Mouse (Mus musculus) forebrain, embryonic 14.5 days (tissue): ENCODE data around the gene Olfr381. TPM values are rescaled to one million over a fixed set of nuclear protein-coding genes. Genes with fewer than 3 reads are reported as not detected.
"Not testable (repeated sequence)": the region's sequence is repeated elsewhere in the genome, so short reads cannot be mapped to it uniquely, and the experiment has no call there.

Experiments
- ATAC-seq: fragments of 200-750 bp; cut with Nextera tagmentation; 2 replicates; pipeline ENCODE4 v1.8.0; 2017; ENCODE audit warnings: mild to moderate bottlenecking, moderate library complexity
- DNase-seq: peaks from one replicate; pipeline ENCODE4 v3.0.0-alpha.2; 2015; ENCODE audit warnings: low spot score
- H3K27ac ChIP-seq: fragments of 300-500 bp; sonication (generic); 2 replicates; pipeline ENCODE4 v1.5.1; 2014; ENCODE audit warnings: low read depth, mild to moderate bottlenecking, control low read depth, low read length, moderate library complexity
- H3K27me3 ChIP-seq: fragments of 300-500 bp; sonication (generic); replicated peaks from 2 replicates; pipeline ENCODE4 v1.6.1; 2014; ENCODE audit warnings: low read length, control low read depth, mixed read lengths; ENCODE audit not compliant: control insufficient read depth, insufficient read depth
- H3K36me3 ChIP-seq: fragments of 300-500 bp; sonication (generic); 2 replicates; pipeline ENCODE4 v1.6.1; 2014; ENCODE audit warnings: low read length, control low read depth; ENCODE audit not compliant: control insufficient read depth, insufficient read depth
- H3K4me1 ChIP-seq: fragments of 300-500 bp; sonication (generic); 2 replicates; pipeline ENCODE4 v1.6.1; 2014; ENCODE audit warnings: antibody characterized with exemption, low read length, control low read depth; ENCODE audit not compliant: control insufficient read depth, insufficient read depth
- H3K4me2 ChIP-seq: fragments of 300-500 bp; sonication (generic); 2 replicates; pipeline ENCODE4 v1.6.1; 2014; ENCODE audit warnings: mild to moderate bottlenecking, control low read depth, low read length
- H3K4me3 ChIP-seq: fragments of 300-500 bp; sonication (generic); 2 replicates; pipeline ENCODE4 v1.5.1; 2014; ENCODE audit warnings: low read depth, low read length, control low read depth
- H3K9ac ChIP-seq: fragments of 300-500 bp; sonication (generic); 2 replicates; pipeline ENCODE4 v1.6.1; 2014; ENCODE audit warnings: mild to moderate bottlenecking, low read length, control low read depth, moderate library complexity
- H3K9me3 ChIP-seq: fragments of 300-500 bp; sonication (generic); replicated peaks from 2 replicates; pipeline ENCODE4 v1.6.1; 2016; ENCODE audit warnings: low read length, control low read depth, mixed read lengths; ENCODE audit not compliant: control insufficient read depth
- WGBS: fragments of 180-500 bp; shearing (Covaris S2); extraction: QIAGEN DNeasy Blood & Tissue Kit; methylation state at CpG from one replicate; pipeline ENCODE4 v1.1.7; 2014; 5-methylcytosine and 5-hydroxymethylcytosine counted together
- polyA plus RNA-seq: library from polyadenylated mRNA; unstranded; fragments of >200 nt; fragmentation: Nextera tagmentation; extraction: Ambion mirVana; gene quantifications from 2 replicates; pipeline ENCODE4 v1.2.1, GENCODE M21; 2014

Olfr381 gene
- polyA plus RNA-seq, result not detected in 2 replicates

GRCm38 (mm10) chr11:73491503-73491902 is at the start of gene Olfr381:
Olfr381 (minus strand) TSS chr11:73491603.
- no peaks in the 10 kb centered on the region for H3K27me3 ChIP-seq
- H3K9me3 ChIP-seq, result no peaks in the 10 kb centered on the region

GRCm38 (mm10) chr11:73528971-73529370 is 37.6 kb upstream of the Olfr381 start:
- not testable (repeated sequence) for H3K27ac ChIP-seq, DNase-seq, H3K36me3 ChIP-seq, H3K27me3 ChIP-seq, ATAC-seq, H3K4me1 ChIP-seq, H3K4me3 ChIP-seq, H3K9me3 ChIP-seq, H3K4me2 ChIP-seq, H3K9ac ChIP-seq
- 95% methylated on average over 1 of the region's 1 CpGs for WGBS

More at GRCm38 (mm10) chr11:73491503-73491902, at the start of gene Olfr381:
- Histone ChIP-seq H3K4me1 (no peaks in the 10 kb centered on the region), H3K4me3 (no peak within 1 kb of the TSS), H3K36me3 (no peaks in the 10 kb centered on the region), H3K4me2 (no peak within 1 kb of the TSS), H3K9ac (no peak within 1 kb of the TSS), H3K27ac (no peak within 1 kb of the TSS)
- DNase-seq, result no peak
- ATAC-seq, result no peak

- no peak for DNase-seq
- no peak for ATAC-seq
Measured at GRCm38 (mm10) chr11:73517097-73517496, 25.7 kb upstream of the Olfr381 start, which contains the start of gene Olfr382. Olfr382 (minus strand) TSS chr11:73517197.

DNA sequence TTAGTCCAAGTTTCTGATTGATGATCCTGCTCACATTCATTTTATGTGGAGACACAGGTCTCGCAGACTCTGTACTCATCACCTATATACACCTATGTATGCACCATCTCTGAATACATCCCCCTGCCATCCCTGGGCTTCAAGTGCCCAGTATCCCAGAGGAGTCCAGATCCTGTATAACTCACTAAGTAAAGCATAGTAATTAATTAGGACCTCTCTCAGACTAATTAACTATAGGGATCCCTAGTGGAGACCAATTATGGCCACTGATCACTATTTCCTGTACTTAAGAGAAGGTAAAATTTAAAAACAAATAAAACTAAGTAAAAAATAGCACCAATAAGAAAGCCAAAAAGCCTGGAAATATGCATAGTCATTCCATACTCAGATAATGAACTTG is 34.0 kb downstream of the Olfr381 start, which contains the start of gene Olfr380:
Gene Olfr380 (minus strand): TSS at position 101 of the 400 bp plus-strand sequence.
- DNase-seq (no peak), ATAC-seq (no peak)
- no peaks in the 10 kb centered on the region for H3K9me3 ChIP-seq
- 90% methylated on average over 1 of the region's 1 CpGs for WGBS
- H3K4me3 ChIP-seq, result no peak within 1 kb of the TSS
- no peaks in the 10 kb centered on the region for H3K36me3 ChIP-seq
- H3K9ac ChIP-seq, result no peak within 1 kb of the TSS
- H3K27ac ChIP-seq, result no peak within 1 kb of the TSS
- H3K4me1 ChIP-seq, result no peaks in the 10 kb centered on the region
- no peaks in the 10 kb centered on the region for H3K27me3 ChIP-seq
- no peak within 1 kb of the TSS for H3K4me2 ChIP-seq

More at GRCm38 (mm10) chr11:73517097-73517496, 25.7 kb upstream of the Olfr381 start, which contains the start of gene Olfr382:
- Histone ChIP-seq H3K27me3 (no peaks in the 10 kb centered on the region), H3K4me1 (no peaks in the 10 kb centered on the region), H3K27ac (no peak within 1 kb of the TSS), H3K9me3 (peaks cover 4% of the 10 kb centered on the region; the same call in 1 of the 2 replicates), H3K4me3 (no peak within 1 kb of the TSS), H3K36me3 (no peaks in the 10 kb centered on the region), H3K9ac (no peak within 1 kb of the TSS), H3K4me2 (no peak within 1 kb of the TSS)

Other genes with a start within 250 kb of the Olfr381 start
- 0.14 TPM in 1 of 2 replicates, not detected in the other for gene Trpv3, start 224.2 kb downstream of the Olfr381 start, polyA plus RNA-seq
- 0.74 and 0.91 TPM in 2 replicates for gene Aspa, start 162.0 kb downstream of the Olfr381 start, polyA plus RNA-seq
- not detected in 2 replicates for gene Gm49340, start 161.9 kb downstream of the Olfr381 start, polyA plus RNA-seq
- not detected in 2 replicates for gene Spata22, start 161.9 kb downstream of the Olfr381 start, polyA plus RNA-seq
- gene Olfr20, start 140.8 kb downstream of the Olfr381 start, polyA plus RNA-seq, result not detected in 2 replicates
- not detected in 2 replicates for gene Olfr376, start 120.4 kb downstream of the Olfr381 start, polyA plus RNA-seq
- not detected in 2 replicates for gene Olfr1, start 92.0 kb downstream of the Olfr381 start, polyA plus RNA-seq
- not detected in 2 replicates for gene Olfr378, start 63.1 kb downstream of the Olfr381 start, polyA plus RNA-seq
- gene Olfr380, start 34.1 kb downstream of the Olfr381 start, polyA plus RNA-seq, result not detected in 2 replicates
- gene Olfr382, start 25.6 kb upstream of the Olfr381 start, polyA plus RNA-seq, result not detected in 2 replicates
- not detected in 2 replicates for gene Olfr385, start 101.4 kb upstream of the Olfr381 start, polyA plus RNA-seq
- gene Olfr384, start 107.0 kb upstream of the Olfr381 start, polyA plus RNA-seq, result not detected in 2 replicates
- gene Zfp735, start 197.2 kb upstream of the Olfr381 start, polyA plus RNA-seq, result not detected in 2 replicates